Mouse (Mus musculus) liver, embryonic 14.5 days (tissue): ENCODE measurements around the gene Atn1.

Experiments used
- CTCF ChIP-seq: IDR thresholded peaks from 2 replicates; pipeline ENCODE4 v1.5.1; 2016; ENCODE audit warnings: antibody characterized with exemption, low read depth, control low read depth
- EP300 ChIP-seq: IDR thresholded peaks from 2 replicates; pipeline ENCODE4 v1.6.1; 2016; ENCODE audit warnings: antibody characterized with exemption, low read depth

DNA sequence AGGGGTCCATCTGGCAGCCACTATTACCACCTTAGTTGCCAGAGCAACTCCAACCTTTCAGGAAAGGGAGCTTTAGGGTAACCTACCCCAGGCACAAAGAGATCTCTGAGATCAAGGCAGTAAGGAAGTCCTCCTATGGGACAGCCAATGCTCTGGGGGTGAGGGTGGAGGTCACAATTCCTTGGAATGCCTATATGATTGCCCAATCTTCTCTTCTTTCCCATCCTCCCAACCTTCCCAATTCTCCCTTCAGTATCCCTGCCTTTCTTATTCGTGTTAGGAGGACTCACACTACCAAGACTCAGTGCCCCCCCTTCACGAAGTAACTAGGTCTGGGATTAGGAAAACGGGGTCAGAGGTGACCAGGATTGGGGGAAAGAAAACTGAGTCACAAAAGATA, 1.0 kb downstream of the Atn1 start:
- no peak for TF ChIP-seq CTCF
- TF ChIP-seq EP300 = no peak
